Comparison of ENCODE assay signal across 17 mouse cellular contexts in the genomic region with DNA sequence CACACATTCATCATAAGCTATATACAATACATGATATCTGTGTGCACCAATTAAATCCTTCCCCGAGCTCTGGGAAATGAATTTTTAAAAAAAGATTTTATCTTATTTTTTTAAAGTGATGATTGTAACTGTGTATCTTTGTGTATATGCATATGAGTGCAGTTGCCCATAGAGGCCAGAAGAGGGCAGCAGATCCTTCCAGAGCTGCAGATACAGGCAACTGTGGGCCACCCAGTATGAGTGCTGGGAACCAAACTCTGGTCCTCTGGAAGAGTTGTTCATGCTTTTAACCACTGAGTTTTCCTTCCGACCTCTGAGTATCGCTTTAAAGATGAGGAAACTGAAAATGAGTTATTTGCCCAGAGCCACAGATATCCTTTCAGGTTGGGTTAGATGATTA. TPM values are rescaled to one million over a fixed set of nuclear protein-coding genes. Genes with fewer than 3 reads are reported as not detected.
DNase-seq lines count a peak whose midpoint lies in the region; ATAC-seq and TF ChIP-seq lines count a peak whose summit lies in the region.
"Had no signal": no experiment of that assay in that cellular context is flagged by ENCODE, and none has a peak within 500 bp of the region (broad histone marks: within the 10 kb centered on the region; RNA-seq: fewer than 3 reads in every experiment).

No protein-coding gene starts in this region.

- H3K4me1 ChIP-seq in hindbrain, postnatal 0 days (ENCODE audit: insufficient read depth, low read length), result no peaks in the 10 kb centered on the region
- H3K4me1 ChIP-seq in hindbrain, embryonic 14.5 days (replicated peaks; ENCODE audit: control insufficient read depth, insufficient read depth, low read length), result no peaks in the 10 kb centered on the region
- H3K4me1 ChIP-seq in lung, postnatal 0 days (ENCODE audit: insufficient read depth, low read depth, low read length), result no peaks in the 10 kb centered on the region
- H3K4me1 ChIP-seq in MEL (ENCODE audit: control insufficient read depth in 1 of 2, insufficient read depth in 2 of 2, low read length in 2 of 2), result no peaks in the 10 kb centered on the region
- H3K4me1 ChIP-seq in stomach, postnatal 0 days (replicated peaks; ENCODE audit: control insufficient read depth, insufficient read depth), result no peaks in the 10 kb centered on the region
- H3K4me1 ChIP-seq: hindbrain, embryonic 13.5 days; midbrain, embryonic 10.5 days had no signal

- no peaks in the 10 kb centered on the region for H3K9me3 ChIP-seq in hindbrain, postnatal 0 days (ENCODE audit: low read length)
- no peaks in the 10 kb centered on the region for H3K9me3 ChIP-seq in hindbrain, embryonic 14.5 days (ENCODE audit: control insufficient read depth, low read length)
- H3K9me3 ChIP-seq in lung, postnatal 0 days (ENCODE audit: low read length), result peaks cover 3% of the 10 kb centered on the region; the same call in 1 of the 2 replicates
- H3K9me3 ChIP-seq in MEL (replicated peaks; ENCODE audit: insufficient read depth, low read length), result no peaks in the 10 kb centered on the region
- no peaks in the 10 kb centered on the region for H3K9me3 ChIP-seq in stomach, postnatal 0 days (ENCODE audit: control insufficient read depth, low read length)
- H3K9me3 ChIP-seq: neural tube, embryonic 15.5 days; stomach, embryonic 15.5 days had no signal

- H3K27ac ChIP-seq in hindbrain, postnatal 0 days, result no peak overlapping the region
- H3K27ac ChIP-seq in hindbrain, embryonic 14.5 days, result no peak overlapping the region
- H3K27ac ChIP-seq in lung, postnatal 0 days (ENCODE audit: low read length), result no peak overlapping the region
- H3K27ac ChIP-seq in MEL (ENCODE audit: control insufficient read depth, low read depth, low read length), result no peak overlapping the region
- no peak overlapping the region for H3K27ac ChIP-seq in stomach, postnatal 0 days (replicated peaks)
- H3K27ac ChIP-seq: hindbrain, embryonic 13.5 days; midbrain, embryonic 10.5 days; neural tube, embryonic 15.5 days; stomach, embryonic 15.5 days had no signal

- no peak for DNase-seq in hindbrain, postnatal 0 days (ENCODE audit: low spot score)
- no peak for DNase-seq in hindbrain, embryonic 14.5 days (ENCODE audit: low spot score)
- no peak for DNase-seq in lung, postnatal 0 days (ENCODE audit: low spot score)
- no peak for DNase-seq in lung, postnatal 25 days (ENCODE audit: low spot score)
- DNase-seq in MEL (ENCODE audit: low read depth, low spot score), result peak; percentile 46
- DNase-seq in stomach, postnatal 0 days (ENCODE audit: low spot score), result no peak
- no peak for DNase-seq in left cerebral cortex, adult 18-20 months (ENCODE audit: low spot score in 2 of 2)
- DNase-seq: adrenal gland, adult 8-10 months; cerebellum, adult 8-10 months; kidney, adult 9 months; lung, postnatal 14 days; retina, postnatal 1 day had no signal

- no peak for TF ChIP-seq RAD21 in MEL (IDR thresholded peaks at IDR 0.05; ENCODE audit: low read depth, low read length)

- WGBS in hindbrain, postnatal 0 days, result 99% methylated on average over 3 of the region's 3 CpGs
- 98% methylated on average over 3 of the region's 3 CpGs for WGBS in hindbrain, embryonic 14.5 days
- WGBS in lung, postnatal 0 days, result 94% methylated on average over 3 of the region's 3 CpGs
- WGBS in stomach, postnatal 0 days, result 98% methylated on average over 3 of the region's 3 CpGs

- ATAC-seq in hindbrain, postnatal 0 days, result no peak
- no peak for ATAC-seq in hindbrain, embryonic 14.5 days (ENCODE audit: low FRiP score)
- no peak for ATAC-seq in lung, postnatal 0 days
- ATAC-seq in stomach, postnatal 0 days (ENCODE audit: low FRiP score, low TSS enrichment), result no peak

- peak; percentile 31; the same call in 1 of the 2 replicates for TF ChIP-seq CTCF in hindbrain, postnatal 0 days (IDR thresholded peaks at IDR 0.05; ENCODE audit: low read depth)
- TF ChIP-seq CTCF in lung, postnatal 0 days (IDR thresholded peaks at IDR 0.05), result peak; percentile 43
- TF ChIP-seq CTCF in MEL (IDR thresholded peaks at IDR 0.05 in 2 of 3, conservative IDR thresholded peaks at IDR 0.05 in 1 of 3; ENCODE audit: control insufficient read depth in 1 of 3, insufficient read depth in 1 of 3, low read depth in 2 of 3, low read length in 3 of 3, poor library complexity in 1 of 3, severe bottlenecking in 1 of 3), result peak; percentile 34 to 51 (median 36)
- peak; percentile 48; the same call in 1 of the 2 replicates for TF ChIP-seq CTCF in stomach, postnatal 0 days (IDR thresholded peaks at IDR 0.05; ENCODE audit: low read depth)

- H3K79me2 ChIP-seq in MEL (ENCODE audit: control insufficient read depth, insufficient read depth, low read length, poor library complexity), result no peaks in the 10 kb centered on the region

- no peak overlapping the region for H3K4me3 ChIP-seq in hindbrain, postnatal 0 days (ENCODE audit: low read length)
- no peak overlapping the region for H3K4me3 ChIP-seq in hindbrain, embryonic 14.5 days (replicated peaks; ENCODE audit: low read length)
- H3K4me3 ChIP-seq in lung, postnatal 0 days (ENCODE audit: low read depth, low read length), result no peak overlapping the region
- H3K4me3 ChIP-seq in MEL (ENCODE audit: control insufficient read depth in 1 of 2, insufficient read depth in 1 of 2, low read depth in 2 of 2, low read length in 2 of 2), result no peak overlapping the region
- H3K4me3 ChIP-seq in stomach, postnatal 0 days (ENCODE audit: low read depth, low read length), result no peak overlapping the region
- H3K4me3 ChIP-seq: hindbrain, embryonic 13.5 days; midbrain, embryonic 10.5 days; neural tube, embryonic 15.5 days; stomach, embryonic 15.5 days had no signal

- TF ChIP-seq EP300 in lung, postnatal 0 days (IDR thresholded peaks at IDR 0.05), result no peak
- no peak for TF ChIP-seq EP300 in MEL (IDR thresholded peaks at IDR 0.05; ENCODE audit: low read depth in 1 of 2, low read length in 2 of 2)
- no peak for TF ChIP-seq EP300 in stomach, postnatal 0 days (optimal IDR thresholded peaks at IDR 0.05)

- TF ChIP-seq POLR2A in MEL (IDR thresholded peaks at IDR 0.05; ENCODE audit: control insufficient read depth in 1 of 2, insufficient read depth in 1 of 2, low read depth in 1 of 2, low read length in 2 of 2, poor library complexity in 1 of 2), result no peak

- no peaks in the 10 kb centered on the region for H3K36me3 ChIP-seq in hindbrain, postnatal 0 days (ENCODE audit: insufficient read depth, low read length)
- H3K36me3 ChIP-seq in hindbrain, embryonic 14.5 days (replicated peaks; ENCODE audit: control insufficient read depth, insufficient read depth), result no peaks in the 10 kb centered on the region
- no peaks in the 10 kb centered on the region for H3K36me3 ChIP-seq in lung, postnatal 0 days (ENCODE audit: insufficient read depth, low read length)
- H3K36me3 ChIP-seq in MEL (ENCODE audit: control insufficient read depth in 1 of 2, insufficient read depth in 2 of 2, low read length in 2 of 2), result no peaks in the 10 kb centered on the region
- no peaks in the 10 kb centered on the region for H3K36me3 ChIP-seq in stomach, postnatal 0 days (ENCODE audit: control insufficient read depth, insufficient read depth, low read length)
- H3K36me3 ChIP-seq: hindbrain, embryonic 13.5 days; midbrain, embryonic 10.5 days; neural tube, embryonic 15.5 days; stomach, embryonic 15.5 days had no signal

- no peaks in the 10 kb centered on the region for H3K27me3 ChIP-seq in hindbrain, postnatal 0 days (ENCODE audit: insufficient read depth, low read length)
- H3K27me3 ChIP-seq in hindbrain, embryonic 14.5 days (ENCODE audit: control insufficient read depth, insufficient read depth, low read length), result no peaks in the 10 kb centered on the region
- no peaks in the 10 kb centered on the region for H3K27me3 ChIP-seq in lung, postnatal 0 days (replicated peaks; ENCODE audit: insufficient read depth, low read length)
- H3K27me3 ChIP-seq in MEL (ENCODE audit: control insufficient read depth in 1 of 2, insufficient read depth in 2 of 2, low read length in 2 of 2), result peaks cover 2 to 12% of the 10 kb centered on the region in 2 experiments
- no peaks in the 10 kb centered on the region for H3K27me3 ChIP-seq in stomach, postnatal 0 days (ENCODE audit: control insufficient read depth, insufficient read depth, low read length)
- H3K27me3 ChIP-seq: hindbrain, embryonic 13.5 days; neural tube, embryonic 15.5 days; stomach, embryonic 15.5 days had no signal

- H3K4me2 ChIP-seq in hindbrain, postnatal 0 days (ENCODE audit: low read depth, low read length), result no peak overlapping the region
- H3K4me2 ChIP-seq in hindbrain, embryonic 14.5 days (replicated peaks), result no peak overlapping the region
- H3K4me2 ChIP-seq in lung, postnatal 0 days (replicated peaks; ENCODE audit: low read depth, low read length), result no peak overlapping the region
- H3K4me2 ChIP-seq in stomach, postnatal 0 days (replicated peaks; ENCODE audit: low read depth), result no peak overlapping the region
- H3K4me2 ChIP-seq: hindbrain, embryonic 13.5 days; neural tube, embryonic 15.5 days; stomach, embryonic 15.5 days had no signal

- H3K9ac ChIP-seq in hindbrain, postnatal 0 days (replicated peaks; ENCODE audit: low read length), result no peak overlapping the region
- no peak overlapping the region for H3K9ac ChIP-seq in hindbrain, embryonic 14.5 days
- no peak overlapping the region for H3K9ac ChIP-seq in lung, postnatal 0 days (replicated peaks; ENCODE audit: low read depth)
- H3K9ac ChIP-seq in MEL (ENCODE audit: control insufficient read depth, low read depth, low read length, poor library complexity, severe bottlenecking), result no peak overlapping the region
- H3K9ac ChIP-seq in stomach, postnatal 0 days (ENCODE audit: low read length), result no peak overlapping the region
- H3K9ac ChIP-seq: hindbrain, embryonic 13.5 days; neural tube, embryonic 15.5 days; stomach, embryonic 15.5 days had no signal

RNA-seq across cellular contexts. Expression of a gene that starts 53.8 kb away (rescaled TPM):
- total RNA-seq in hindbrain, postnatal 0 days (2014; rRNA removed), result 1.8 and 2.0 TPM in 2 replicates
- polyA plus RNA-seq in hindbrain, postnatal 0 days (2015; fragmentation: Nextera tagmentation; extraction: Ambion mirVana), result 0.69 and 0.73 TPM in 2 replicates
- polyA plus RNA-seq in hindbrain, embryonic 14.5 days (2014; fragmentation: Nextera tagmentation; extraction: Ambion mirVana), result 0.63 and 0.90 TPM in 2 replicates
- 8.1 and 8.7 TPM in 2 replicates for polyA plus RNA-seq in lung, postnatal 0 days (2015; fragmentation: Nextera tagmentation; extraction: Ambion mirVana)
- total RNA-seq in MEL (2012; rRNA removed), result not detected in 2 replicates
- polyA plus RNA-seq in MEL (2012; ENCODE audit: insufficient read depth in 1 of 2, insufficient read length in 2 of 2, low read depth in 1 of 2, low replicate concordance in 2 of 2, missing spikeins in 1 of 2), result not detected
- polyA plus RNA-seq in stomach, postnatal 0 days (2015; fragmentation: Nextera tagmentation; extraction: Ambion mirVana), result 2.8 and 3.0 TPM in 2 replicates
- total RNA-seq in left cerebral cortex, adult 18-20 months (2021), result under 1 TPM; 0.28 to 0.74 TPM
- total RNA-seq: granulocyte monocyte progenitor cell, adult 5-6 weeks had no signal

RNA-seq across cellular contexts. Expression of a gene that starts 55.2 kb away (rescaled TPM):
- total RNA-seq in hindbrain, postnatal 0 days (2014; rRNA removed), result 47.7 and 56.9 TPM in 2 replicates
- polyA plus RNA-seq in hindbrain, postnatal 0 days (2015; fragmentation: Nextera tagmentation; extraction: Ambion mirVana), result 22.5 and 30.2 TPM in 2 replicates
- polyA plus RNA-seq in hindbrain, embryonic 14.5 days (2014; fragmentation: Nextera tagmentation; extraction: Ambion mirVana), result 12.2 and 12.6 TPM in 2 replicates
- polyA plus RNA-seq in lung, postnatal 0 days (2015; fragmentation: Nextera tagmentation; extraction: Ambion mirVana), result 1.2 TPM in 2 replicates
- 16.5 and 19.1 TPM in 2 replicates for total RNA-seq in MEL (2012; rRNA removed)
- polyA plus RNA-seq in MEL (2012; ENCODE audit: insufficient read depth in 1 of 2, insufficient read length in 2 of 2, low read depth in 1 of 2, low replicate concordance in 2 of 2, missing spikeins in 1 of 2), result 10 to 100 TPM in 1 of 2 experiments, not detected in 1; 22.1 TPM
- 1.8 and 2.0 TPM in 2 replicates for polyA plus RNA-seq in stomach, postnatal 0 days (2015; fragmentation: Nextera tagmentation; extraction: Ambion mirVana)
- 10 to 100 TPM; 11.5 to 15.1 TPM for total RNA-seq in left cerebral cortex, adult 18-20 months (2021)
- total RNA-seq: granulocyte monocyte progenitor cell, adult 5-6 weeks had no signal
